Mouse (Mus musculus): ENCODE measurements around the gene Mbd6.

GRCm38 (mm10) chr10:127269884-127270283 lies 18.9 kb downstream of the Mbd6 start:
- TF ChIP-seq POLR2A (IDR thresholded peaks at IDR 0.05; ENCODE audit: borderline replicate concordance, insufficient read depth, low read length) (no peak), CTCF (IDR thresholded peaks at IDR 0.05; ENCODE audit: borderline replicate concordance, insufficient read depth, low read depth, low read length) (no peak)
